Mouse (Mus musculus) heart, embryonic 11.5 days (tissue): ENCODE data around the gene Srebf2. TPM values are rescaled to one million over a fixed set of nuclear protein-coding genes. Genes with fewer than 3 reads are reported as not detected.
"Not testable (repeated sequence)": the region's sequence is repeated elsewhere in the genome, so short reads cannot be mapped to it uniquely, and the experiment has no call there.

Experiments used
- ATAC-seq: fragments of 200-750 bp; cut with Nextera tagmentation; replicated peaks from 2 replicates; pipeline ENCODE4 v1.8.0; 2017; ENCODE audit warnings: moderate library complexity; ENCODE audit not compliant: insufficient number of reproducible peaks, low FRiP score, low TSS enrichment
- H3K27ac ChIP-seq: fragments of 300-500 bp; sonication (generic); 2 replicates; pipeline ENCODE4 v1.5.1; 2014; ENCODE audit warnings: mild to moderate bottlenecking, low read depth, low read length
- H3K27me3 ChIP-seq: fragments of 300-500 bp; sonication (generic); 2 replicates; pipeline ENCODE4 v1.6.1; 2014; ENCODE audit warnings: mild to moderate bottlenecking, low read length, mixed read lengths; ENCODE audit not compliant: control insufficient read depth, insufficient read depth
- H3K36me3 ChIP-seq: fragments of 300-500 bp; sonication (generic); 2 replicates; pipeline ENCODE4 v1.6.1; 2014; ENCODE audit warnings: mild to moderate bottlenecking, low read length, moderate library complexity, mixed read lengths; ENCODE audit not compliant: control insufficient read depth, insufficient read depth
- H3K4me1 ChIP-seq: fragments of 300-500 bp; sonication (generic); 2 replicates; pipeline ENCODE4 v1.6.1; 2014; ENCODE audit warnings: low read length; ENCODE audit not compliant: control insufficient read depth, insufficient read depth
- H3K4me2 ChIP-seq: fragments of 300-500 bp; sonication (generic); 2 replicates; pipeline ENCODE4 v1.6.1; 2014; ENCODE audit warnings: mild to moderate bottlenecking, moderate library complexity
- H3K4me3 ChIP-seq: fragments of 300-500 bp; sonication (generic); 2 replicates; pipeline ENCODE4 v1.5.1; 2014; ENCODE audit warnings: low read depth, low read length
- H3K9ac ChIP-seq: fragments of 300-500 bp; sonication (generic); 2 replicates; pipeline ENCODE4 v1.6.1; 2014; ENCODE audit warnings: mild to moderate bottlenecking, low read depth, low read length, moderate library complexity
- H3K9me3 ChIP-seq: fragments of 300-500 bp; sonication (generic); replicated peaks from 2 replicates; pipeline ENCODE4 v1.6.1; 2016; ENCODE audit warnings: low read length; ENCODE audit not compliant: control insufficient read depth
- WGBS: fragments of 180-500 bp; shearing (Covaris S2); extraction: QIAGEN DNeasy Blood & Tissue Kit; methylation state at CpG from one replicate; pipeline ENCODE4 v1.1.7; 2014; ENCODE audit not compliant: insufficient replicate concordance; 5-methylcytosine and 5-hydroxymethylcytosine counted together
- polyA plus RNA-seq: library from polyadenylated mRNA; unstranded; fragments of >200 nt; fragmentation: Nextera tagmentation; extraction: Ambion mirVana; gene quantifications from 2 replicates; pipeline ENCODE4 v1.2.1, GENCODE M21; 2014

Gene Srebf2
- 82.3 and 88.1 TPM in 2 replicates for polyA plus RNA-seq

- Histone ChIP-seq H3K4me1 (peaks cover 21% of the 10 kb centered on the region), H3K4me3 (peak within 1 kb of the TSS; percentile 84), H3K36me3 (no peaks in the 10 kb centered on the region), H3K9me3 (no peaks in the 10 kb centered on the region), H3K4me2 (peak within 1 kb of the TSS; percentile 93), H3K27me3 (no peaks in the 10 kb centered on the region), H3K9ac (peak within 1 kb of the TSS; percentile 90), H3K27ac (peak within 1 kb of the TSS; percentile 91)
- ATAC-seq, result peak; percentile 96
- WGBS, result under 1% methylated on average over 75 of the region's 79 CpGs
These were observed at the start of gene Srebf2 for GRCm38 (mm10) chr15:82146770-82147610. Gene Srebf2, plus strand, starts transcription at chr15:82147181.

GRCm38 (mm10) chr15:82106953-82107555 is 39.9 kb upstream of the Srebf2 start:
- 20% methylated on average over 8 of the region's 8 CpGs for WGBS
- ATAC-seq, result no peak
- Histone ChIP-seq H3K27me3 (no peaks in the 10 kb centered on the region), H3K4me2 (no peak overlapping the region), H3K4me1 (no peaks in the 10 kb centered on the region), H3K4me3 (no peak overlapping the region), H3K9me3 (no peaks in the 10 kb centered on the region), H3K9ac (no peak overlapping the region), H3K27ac (no peak overlapping the region), H3K36me3 (no peaks in the 10 kb centered on the region)

GRCm38 (mm10) chr15:82120544-82120943 is 26.4 kb upstream of the Srebf2 start:
- Histone ChIP-seq H3K27me3 (no peaks in the 10 kb centered on the region), H3K27ac (no peak overlapping the region), H3K36me3 (no peaks in the 10 kb centered on the region), H3K4me3 (no peak overlapping the region), H3K9ac (no peak overlapping the region), H3K4me2 (no peak overlapping the region), H3K4me1 (no peaks in the 10 kb centered on the region), H3K9me3 (no peaks in the 10 kb centered on the region)
- no peak for ATAC-seq
- 80% methylated on average over 8 of the region's 8 CpGs for WGBS

- not testable (repeated sequence) for H3K4me2 ChIP-seq
These were observed 20.3 kb upstream of the Srebf2 start for GRCm38 (mm10) chr15:82126690-82127089.

GRCm38 (mm10) chr15:82127426-82128374 is 19.3 kb upstream of the Srebf2 start, which contains the start of gene Ccdc134:
Gene Ccdc134, plus strand, starts transcription at chr15:82127922.
- ATAC-seq, result peak; percentile 98
- no peaks in the 10 kb centered on the region; the same call in 1 of the 2 replicates for H3K27me3 ChIP-seq
- H3K4me2 ChIP-seq, result peak within 1 kb of the TSS; percentile 97
- peak within 1 kb of the TSS; percentile 36; the same call in 1 of the 2 replicates for H3K27ac ChIP-seq
- H3K9ac ChIP-seq, result peak within 1 kb of the TSS; percentile 80
- H3K9me3 ChIP-seq, result no peaks in the 10 kb centered on the region
- no peaks in the 10 kb centered on the region for H3K36me3 ChIP-seq
- H3K4me1 ChIP-seq, result no peaks in the 10 kb centered on the region
- under 1% methylated on average over 74 of the region's 74 CpGs for WGBS
- peak within 1 kb of the TSS; percentile 79 for H3K4me3 ChIP-seq

More at GRCm38 (mm10) chr15:82126690-82127089, 20.3 kb upstream of the Srebf2 start:
- H3K9me3 ChIP-seq, H3K9ac ChIP-seq, H3K36me3 ChIP-seq, H3K4me1 ChIP-seq, H3K27ac ChIP-seq, H3K27me3 ChIP-seq, ATAC-seq, H3K4me3 ChIP-seq: not testable (repeated sequence)
- 86% methylated on average over 4 of the region's 4 CpGs for WGBS

GRCm38 (mm10) chr15:82128398-82128797 is 18.6 kb upstream of the Srebf2 start:
- no peaks in the 10 kb centered on the region for H3K9me3 ChIP-seq
- no peaks in the 10 kb centered on the region for H3K36me3 ChIP-seq
- no peak for ATAC-seq

GRCm38 (mm10) chr15:82130599-82130998 is 16.4 kb upstream of the Srebf2 start:
- no peak overlapping the region for H3K4me2 ChIP-seq
- H3K36me3 ChIP-seq, result no peaks in the 10 kb centered on the region
- 58% methylated on average over 7 of the region's 7 CpGs for WGBS
- H3K27me3 ChIP-seq, result no peaks in the 10 kb centered on the region; the same call in 1 of the 2 replicates
- no peak for ATAC-seq
- H3K9me3 ChIP-seq, result no peaks in the 10 kb centered on the region
- H3K27ac ChIP-seq, result no peak overlapping the region
- H3K4me1 ChIP-seq, result no peaks in the 10 kb centered on the region; the same call in none of the 2 replicates
- no peak overlapping the region for H3K4me3 ChIP-seq
- H3K9ac ChIP-seq, result no peak overlapping the region

More at GRCm38 (mm10) chr15:82128398-82128797, 18.6 kb upstream of the Srebf2 start:
- Histone ChIP-seq H3K9ac (peak overlapping the region; percentile 80), H3K27ac (no peak overlapping the region), H3K27me3 (no peaks in the 10 kb centered on the region; the same call in 1 of the 2 replicates), H3K4me1 (no peaks in the 10 kb centered on the region), H3K4me3 (peak overlapping the region; percentile 79), H3K4me2 (peak overlapping the region; percentile 97)
- under 1% methylated on average over 5 of the region's 5 CpGs for WGBS

GRCm38 (mm10) chr15:82135372-82135771 is 11.6 kb upstream of the Srebf2 start:
- 60% methylated on average over 4 of the region's 4 CpGs for WGBS
- H3K4me1 ChIP-seq, result peaks cover 4% of the 10 kb centered on the region
- no peak overlapping the region for H3K4me3 ChIP-seq
- no peaks in the 10 kb centered on the region; the same call in 1 of the 2 replicates for H3K27me3 ChIP-seq
- H3K27ac ChIP-seq, result peak overlapping the region; percentile 59; the same call in 1 of the 2 replicates
- no peak for ATAC-seq
- no peak overlapping the region for H3K9ac ChIP-seq
- H3K36me3 ChIP-seq, result no peaks in the 10 kb centered on the region
- H3K9me3 ChIP-seq, result no peaks in the 10 kb centered on the region
- no peak overlapping the region for H3K4me2 ChIP-seq
